Mouse (Mus musculus): ENCODE data around the gene Chst15.
A peak's percentile ranks its signal among the peaks of the same experiment; 100 is the strongest.

Chst15 gene

DNA sequence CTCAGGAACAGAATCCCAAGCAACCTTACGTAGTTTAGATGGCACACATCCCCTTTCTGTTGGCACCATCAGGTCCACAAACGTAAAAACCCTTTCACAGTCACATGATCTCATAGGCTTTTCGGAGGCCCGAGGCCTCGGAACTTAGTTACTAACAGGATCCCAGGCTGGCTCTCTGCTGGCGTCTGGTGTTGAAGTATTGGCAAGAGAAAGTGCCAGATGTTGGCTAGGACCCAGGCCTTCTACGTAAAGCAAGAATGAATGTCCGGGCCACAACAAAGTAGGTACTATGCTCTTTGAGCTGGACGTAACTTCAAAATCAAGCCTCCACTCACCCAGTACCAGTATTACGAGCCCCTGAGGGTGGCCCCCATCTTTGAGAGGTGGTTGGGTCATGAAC, 103.0 kb downstream of the Chst15 start:
- DNase-seq, result no peak

DNA sequence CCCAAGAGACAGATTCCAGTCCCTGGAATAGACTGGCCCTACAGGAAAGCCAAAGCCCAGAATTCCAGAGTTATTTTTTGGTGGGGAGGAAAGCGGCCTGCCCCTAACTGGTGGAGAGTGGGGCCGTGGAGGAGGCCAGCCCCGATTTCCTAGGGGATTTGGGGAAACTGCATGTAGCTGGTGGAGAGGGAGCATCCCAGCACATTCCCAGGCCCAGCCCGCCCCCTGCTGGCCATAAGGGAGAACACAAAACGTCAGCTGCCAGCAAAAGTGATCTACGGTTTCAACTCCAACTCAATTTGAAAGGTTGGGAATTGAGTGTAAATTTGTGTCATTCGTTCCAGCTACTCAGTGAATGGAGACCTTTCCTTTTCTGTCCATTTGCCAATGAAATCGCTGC, 103.6 kb downstream of the Chst15 start:
- peak; percentile 83 for DNase-seq

DNA sequence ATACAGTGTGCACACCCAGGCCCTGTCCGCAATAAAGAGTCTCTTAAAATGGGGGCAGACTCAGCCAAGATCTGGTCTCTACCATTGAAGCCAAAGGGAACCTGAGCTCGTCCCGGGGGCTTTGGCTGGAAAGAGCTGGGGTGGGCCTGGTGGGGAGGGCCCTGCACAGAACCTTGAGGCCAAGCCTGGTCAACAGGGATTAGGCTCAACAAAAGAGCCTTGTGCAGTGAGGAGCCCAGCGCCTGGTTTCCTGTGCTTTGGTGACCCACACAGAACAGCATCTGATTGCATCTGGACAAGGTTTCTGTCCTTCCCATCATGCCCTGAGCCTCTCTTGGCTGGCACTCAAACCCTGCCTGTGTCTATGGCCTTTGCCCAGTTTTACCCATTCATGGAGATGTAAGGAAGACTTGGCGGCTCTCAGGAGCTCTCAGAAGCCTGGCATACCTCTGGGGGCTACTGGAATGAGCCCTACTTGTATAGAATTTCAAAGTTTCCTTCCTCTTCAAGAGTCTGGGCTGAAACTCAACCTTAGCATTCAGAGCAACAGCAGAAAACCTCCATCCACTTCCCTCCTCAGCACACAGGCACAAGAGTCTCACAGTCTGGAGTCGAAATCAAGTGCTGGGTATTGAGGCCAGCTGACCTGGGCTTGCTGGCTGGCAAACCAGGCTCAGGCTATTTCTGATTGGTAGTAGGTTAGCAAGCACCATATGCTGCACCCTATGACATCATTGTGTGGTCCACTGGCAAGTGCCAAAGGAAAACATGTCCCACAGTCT, 104.9 kb downstream of the Chst15 start:
- no peak for DNase-seq

DNA sequence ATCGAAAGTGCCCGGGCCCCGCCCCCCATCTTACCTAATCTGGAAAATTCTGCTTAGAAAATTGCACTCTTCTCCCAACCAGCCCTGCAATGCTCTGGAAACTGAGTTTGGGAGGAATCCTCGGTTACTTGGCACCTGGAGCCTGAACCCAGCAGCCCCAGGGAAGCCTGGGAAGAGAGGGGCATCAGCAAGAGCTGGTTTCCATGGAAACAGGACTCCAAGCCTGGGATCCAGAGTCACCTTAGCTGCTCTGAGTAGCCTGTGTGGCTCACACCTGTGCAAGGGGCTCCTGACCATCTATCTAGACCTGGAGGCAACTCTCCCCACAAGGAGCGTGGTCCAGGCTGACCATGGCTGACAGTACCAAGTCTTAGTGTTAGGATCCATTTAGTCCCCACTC, 106.4 kb downstream of the Chst15 start:
- no peak for DNase-seq

DNA sequence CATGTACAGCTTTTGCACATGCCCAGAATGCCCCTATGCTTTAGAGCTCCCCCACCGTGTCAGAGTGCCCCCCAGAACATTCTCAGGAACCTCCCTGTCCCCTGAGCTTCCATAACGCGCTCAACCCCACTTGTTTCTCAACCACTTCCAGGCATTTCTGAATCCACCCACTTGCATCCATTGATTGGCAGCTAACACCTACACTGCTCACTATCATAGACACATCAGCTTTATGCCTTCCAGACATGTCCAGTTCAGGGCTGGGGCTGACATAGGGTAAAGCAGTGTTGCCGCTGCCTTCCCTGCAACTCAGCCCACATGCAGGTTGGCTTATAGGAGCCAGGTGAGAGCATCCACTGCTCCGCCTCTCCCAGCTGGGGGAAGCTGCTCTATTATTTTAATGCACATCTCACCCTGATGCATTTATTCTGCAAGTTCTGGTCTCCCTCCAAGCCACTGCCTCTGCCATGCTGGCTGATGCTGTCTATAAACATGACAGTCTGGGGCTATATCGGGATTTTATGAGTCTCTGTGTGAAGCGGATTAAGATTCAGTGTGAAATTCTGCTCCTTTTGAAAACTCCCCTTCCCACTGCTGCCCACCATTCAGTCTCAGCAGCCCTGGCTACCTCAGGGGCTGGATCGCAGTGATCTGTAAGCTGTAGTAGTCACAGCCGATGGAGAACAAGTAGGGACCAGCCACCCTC, 107.9 kb downstream of the Chst15 start:
- no peak for DNase-seq

DNA sequence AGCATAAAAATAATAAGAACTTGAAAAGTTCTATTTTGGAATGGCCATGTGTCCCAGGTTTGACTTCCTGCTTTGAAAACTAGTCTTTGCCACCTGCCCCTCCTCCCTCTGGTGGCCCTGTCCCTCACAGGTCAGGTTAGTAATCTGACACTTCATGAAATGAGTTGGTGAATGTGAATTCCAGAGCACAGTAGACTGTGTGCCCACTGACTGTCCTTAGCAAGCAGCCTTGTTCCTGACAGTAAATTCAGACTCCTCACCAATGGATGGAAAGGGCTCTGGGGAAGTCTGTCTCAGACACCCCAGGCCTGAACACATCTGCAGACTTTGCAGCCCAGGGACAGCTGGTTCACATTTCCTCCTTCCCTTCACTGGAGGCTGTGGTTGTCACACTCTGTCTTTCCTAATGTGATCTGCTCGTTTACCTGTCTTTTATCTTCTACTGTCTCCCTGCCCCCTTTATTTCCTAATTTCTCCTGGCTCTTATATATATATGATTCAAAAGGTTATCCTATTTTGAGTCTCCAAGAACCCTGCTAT, 112.9 kb downstream of the Chst15 start:
- DNase-seq, result no peak

DNA sequence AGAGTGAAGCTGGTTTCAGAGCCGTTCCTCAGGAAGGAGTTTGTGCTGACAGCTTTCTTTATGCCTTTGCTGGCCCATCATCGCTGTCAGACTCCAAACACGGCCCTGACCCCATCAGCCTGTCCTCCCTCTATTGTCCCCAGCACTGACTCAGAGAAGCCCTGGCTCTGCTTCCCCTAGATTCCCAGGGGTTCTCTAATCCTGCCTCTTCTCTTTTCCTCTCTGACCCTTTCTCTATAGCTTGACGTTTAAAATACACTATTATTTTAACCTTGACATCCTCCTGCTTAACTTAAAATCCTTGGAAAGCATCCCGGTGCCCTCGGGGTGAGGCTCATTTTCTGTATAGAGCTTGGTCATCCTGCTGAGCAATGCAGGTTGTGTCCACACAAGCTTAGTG, 117.3 kb downstream of the Chst15 start:
- no peak for DNase-seq

DNA sequence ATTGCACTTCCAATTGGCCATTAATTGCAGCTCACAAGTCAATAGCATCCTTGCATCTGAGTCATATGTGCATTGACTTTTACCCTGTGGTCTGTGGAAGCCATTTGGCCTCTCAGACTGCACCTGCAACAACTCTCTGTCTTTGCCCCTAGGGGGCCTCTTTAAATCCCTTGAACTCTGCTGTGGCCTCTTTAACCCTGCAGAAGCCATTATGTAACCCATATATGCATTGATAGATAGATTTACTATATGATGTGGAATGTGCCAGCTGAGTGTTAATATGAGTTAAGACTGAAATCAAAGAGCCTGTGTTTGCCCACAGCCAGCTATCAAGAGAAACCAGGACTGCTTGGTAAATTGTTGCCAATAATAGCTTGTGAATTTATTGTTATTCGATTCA, 118.2 kb downstream of the Chst15 start:
- no peak for DNase-seq

DNA sequence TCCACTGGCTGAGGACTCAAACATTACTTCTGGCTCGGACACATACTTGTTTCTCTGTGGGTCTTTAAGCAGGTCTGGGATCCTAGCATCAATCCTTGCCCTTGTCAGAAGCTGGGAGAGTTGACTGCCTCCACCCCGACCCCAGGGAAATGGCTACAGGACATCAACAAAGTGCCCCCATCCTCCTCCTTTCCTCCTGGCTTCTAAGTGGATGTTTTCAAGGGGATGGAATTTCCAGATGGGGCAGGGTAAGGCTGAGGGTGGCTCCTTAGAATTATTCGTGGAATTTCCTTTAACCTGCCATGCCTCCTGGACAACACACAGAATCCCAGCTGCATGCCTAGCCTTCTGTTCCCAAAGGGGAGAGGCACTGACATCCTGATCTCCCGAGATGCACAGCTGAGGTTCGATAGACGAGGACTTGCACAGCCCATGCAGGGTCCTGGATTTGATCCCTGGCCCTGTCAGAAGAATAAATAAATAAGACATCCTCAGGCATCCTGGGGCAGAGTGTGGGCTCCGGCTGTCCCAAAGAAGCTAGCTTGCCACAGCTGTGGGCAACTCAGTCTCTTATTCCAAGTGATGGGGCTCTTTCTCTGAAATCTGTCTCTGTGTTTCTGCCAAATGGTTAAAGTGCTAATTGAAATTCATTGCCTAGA, 119.1 kb downstream of the Chst15 start:
- DNase-seq, result no peak

DNA sequence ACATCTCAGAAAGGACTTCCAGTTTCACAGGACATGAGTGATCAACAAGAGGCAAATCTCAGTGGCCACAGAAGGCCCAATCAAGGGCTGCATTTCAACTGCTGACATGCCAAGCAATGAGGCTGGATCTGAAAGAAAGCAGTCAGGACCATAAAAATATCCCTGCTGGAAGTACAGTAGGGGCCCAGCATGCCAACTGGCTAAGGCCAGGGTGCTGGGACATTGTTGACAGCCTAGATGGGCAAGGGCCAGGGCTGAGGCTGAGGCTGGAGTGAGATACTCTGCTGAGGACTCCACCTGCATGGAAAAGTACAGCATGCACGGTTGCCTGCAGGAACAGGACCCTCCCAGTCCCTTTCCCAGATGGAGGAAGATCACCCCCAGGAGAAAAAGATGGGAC, 120.4 kb downstream of the Chst15 start:
- DNase-seq, result no peak

DNA sequence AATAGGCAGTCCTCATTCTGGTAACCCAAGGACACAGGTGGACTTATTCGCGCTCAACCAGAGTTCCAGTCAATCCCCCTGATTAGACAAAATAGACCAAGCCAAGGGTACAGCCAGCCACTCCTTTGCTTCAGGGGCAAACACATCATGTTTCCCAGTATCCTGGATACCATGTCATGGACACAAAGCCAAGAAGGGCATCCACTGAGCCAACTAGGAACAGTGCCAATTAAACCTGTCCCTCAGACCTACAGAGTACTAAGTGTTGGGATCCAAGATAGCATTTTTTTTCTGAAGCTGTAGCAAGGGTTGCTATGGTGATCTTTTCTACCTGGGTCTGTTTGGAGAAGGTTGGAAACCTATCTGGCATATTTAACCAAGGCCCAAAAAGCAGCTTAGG, 123.4 kb downstream of the Chst15 start:
- no peak for DNase-seq

DNA sequence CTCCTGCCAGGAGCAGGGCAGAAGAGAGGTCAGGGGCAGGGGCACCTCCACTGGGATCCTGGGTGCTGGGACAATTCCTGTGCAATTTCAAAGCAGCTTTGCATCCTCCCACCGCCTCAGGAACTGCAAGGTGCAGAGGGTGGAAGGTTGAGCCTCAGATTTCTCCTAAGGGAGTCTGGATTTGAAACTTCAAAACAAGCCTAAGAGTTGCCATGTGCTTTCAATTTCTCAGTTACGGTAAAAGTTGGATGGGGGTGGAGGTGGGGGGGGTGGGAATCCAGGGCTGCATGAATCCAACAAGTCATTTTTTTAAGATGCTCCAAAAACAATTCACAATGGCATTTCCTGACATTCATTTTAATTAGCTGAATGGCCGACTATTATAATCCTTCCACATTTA, 129.6 kb downstream of the Chst15 start:
- DNase-seq, result no peak
